In genomic region chr2:129800271-129800903, GRCm38 (mm10) we compare ENCODE assay signal across 7 mouse cellular contexts. TPM values are rescaled to one million over a fixed set of nuclear protein-coding genes. Genes with fewer than 3 reads are reported as not detected.
DNase-seq lines count a peak whose midpoint lies in the region; ATAC-seq lines count a peak whose summit lies in the region.

Gene Stk35 (plus strand): TSS chr2:129800517.

- H3K9me3 ChIP-seq in limb, embryonic 10.5 days (replicated peaks): no peaks in the 10 kb centered on the region
- no peaks in the 10 kb centered on the region for H3K9me3 ChIP-seq in midbrain, embryonic 13.5 days

- DNase-seq in adrenal gland, adult 8-10 months: peak; percentile 91
- DNase-seq in embryo, embryonic 9.5 days (ENCODE audit: extremely low spot score): peak; percentile 91
- peak; percentile 95 for DNase-seq in kidney, adult 11 months
- DNase-seq in limb, embryonic 10.5 days (ENCODE audit: low spot score): peak; percentile 93
- peak; percentile 70 for DNase-seq in spleen, adult 12 weeks (ENCODE audit: low spot score)

- peak within 1 kb of the TSS; percentile 95 for H3K9ac ChIP-seq in midbrain, embryonic 13.5 days (replicated peaks)

- peak within 1 kb of the TSS; percentile 91 for H3K4me2 ChIP-seq in midbrain, embryonic 13.5 days (replicated peaks)

- H3K36me3 ChIP-seq in limb, embryonic 10.5 days: peaks cover 31% of the 10 kb centered on the region
- H3K36me3 ChIP-seq in midbrain, embryonic 13.5 days: peaks cover 3% of the 10 kb centered on the region

- under 1% methylated on average over 51 of the region's 63 CpGs for WGBS in limb, embryonic 10.5 days
- WGBS in midbrain, embryonic 13.5 days: under 1% methylated on average over 63 of the region's 63 CpGs

- peak within 1 kb of the TSS; percentile 97 for H3K27ac ChIP-seq in limb, embryonic 10.5 days
- H3K27ac ChIP-seq in midbrain, embryonic 13.5 days: peak within 1 kb of the TSS; percentile 93

- peak; percentile 77 for ATAC-seq in granulocyte monocyte progenitor cell, adult 5-6 weeks (replicated peaks; ENCODE audit: poor library complexity, severe bottlenecking)
- ATAC-seq in midbrain, embryonic 13.5 days: peak; percentile 88

- no peaks in the 10 kb centered on the region for H3K27me3 ChIP-seq in limb, embryonic 10.5 days (ENCODE audit: low read depth, poor library complexity, severe bottlenecking)
- no peaks in the 10 kb centered on the region for H3K27me3 ChIP-seq in midbrain, embryonic 13.5 days

- peaks cover 29% of the 10 kb centered on the region for H3K4me1 ChIP-seq in limb, embryonic 10.5 days
- H3K4me1 ChIP-seq in midbrain, embryonic 13.5 days (replicated peaks): peaks cover 41% of the 10 kb centered on the region

- H3K4me3 ChIP-seq in limb, embryonic 10.5 days: peak within 1 kb of the TSS; percentile 95
- peak within 1 kb of the TSS; percentile 80 for H3K4me3 ChIP-seq in midbrain, embryonic 13.5 days (replicated peaks)

RNA-seq across cellular contexts. Expression of gene Stk35, which starts in this region (rescaled TPM):
- 10 to 100 TPM; 28.2 to 47.3 (median 38.9) TPM for total RNA-seq in adrenal gland, adult 8-10 months (2022)
- total RNA-seq in granulocyte monocyte progenitor cell, adult 5-6 weeks (2014; fragmentation: Nextera tagmentation): 16.8 and 19.3 TPM in 2 replicates
- 8.7 and 9.1 TPM in 2 replicates for total RNA-seq in granulocyte monocyte progenitor cell, adult 5-6 weeks (2017)
- 16.4 and 19.4 TPM in 2 replicates for polyA plus RNA-seq in limb, embryonic 10.5 days (2016; fragmentation: Nextera tagmentation; extraction: Ambion mirVana)
- polyA plus RNA-seq in midbrain, embryonic 13.5 days (2015; fragmentation: Nextera tagmentation; extraction: Ambion mirVana): 7.7 and 9.5 TPM in 2 replicates

Comparison
In these comparisons a context has a peak if more than half of its experiments do, and no peak if none do; other contexts are left out.
1. Peak in every context shown above with its lines: DNase-seq, ATAC-seq, H3K4me3 ChIP-seq and H3K27ac ChIP-seq.